Mouse (Mus musculus): ENCODE measurements around the gene Tm6sf1.

- TF ChIP-seq CTCF (IDR thresholded peaks at IDR 0.05; ENCODE audit: insufficient read depth, low read depth, low read length) (no peak), POLR2A (IDR thresholded peaks at IDR 0.05; ENCODE audit: insufficient read depth, low read depth, low read length) (no peak)
Measured at GRCm38 (mm10) chr7:81846008-81846407, 12.8 kb upstream of the Tm6sf1 start.
